Mouse (Mus musculus): ENCODE results near the gene Pla2g2d.

GRCm38 (mm10) chr4:138806920-138807541 lies 31.5 kb downstream of the Pla2g2d start:
- TF ChIP-seq CTCF (conservative IDR thresholded peaks at IDR 0.05; ENCODE audit: insufficient read depth, insufficient read length, low read depth, low read length) (no peak), POLR2A (IDR thresholded peaks at IDR 0.05; ENCODE audit: low read depth, low read length) (no peak)
